Mouse (Mus musculus): Measurements from ENCODE around the gene Gm13691. TPM values are rescaled to one million over a fixed set of nuclear protein-coding genes. Genes with fewer than 3 reads are reported as not detected.
"Not testable (repeated sequence)": the region's sequence is repeated elsewhere in the genome, so short reads cannot be mapped to it uniquely, and the experiment has no call there.

Gm13691 gene
- total RNA-seq (2021) (1 to 10 TPM; 1.1 to 1.5 TPM), polyA plus RNA-seq (2012; rRNA removed) (not detected in 2 replicates)
- long read RNA-seq, result 0 reads

DNA sequence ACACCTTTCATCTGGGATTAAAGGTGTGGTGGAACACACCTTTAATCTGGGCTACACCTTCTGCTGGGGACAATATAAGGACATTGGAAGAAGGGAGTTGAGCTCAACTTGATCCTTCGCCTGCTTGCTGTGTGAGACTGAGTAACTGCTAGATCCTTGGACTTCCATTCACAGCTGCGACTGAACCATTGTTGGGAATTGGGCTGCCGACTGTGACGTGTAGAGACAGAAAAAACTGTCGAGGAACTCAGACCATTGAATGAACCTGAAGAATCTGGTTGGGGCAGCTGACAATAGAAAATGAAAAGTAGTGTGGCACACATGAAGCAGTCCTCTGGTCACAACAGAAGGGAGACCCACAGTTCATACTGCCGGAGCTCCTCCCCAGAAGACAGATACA, at the start of gene Gm13691:
Gene Gm13691, plus strand, starts transcription at position 301 of the 400 bp plus-strand sequence.
- not testable (repeated sequence) for DNase-seq

DNA sequence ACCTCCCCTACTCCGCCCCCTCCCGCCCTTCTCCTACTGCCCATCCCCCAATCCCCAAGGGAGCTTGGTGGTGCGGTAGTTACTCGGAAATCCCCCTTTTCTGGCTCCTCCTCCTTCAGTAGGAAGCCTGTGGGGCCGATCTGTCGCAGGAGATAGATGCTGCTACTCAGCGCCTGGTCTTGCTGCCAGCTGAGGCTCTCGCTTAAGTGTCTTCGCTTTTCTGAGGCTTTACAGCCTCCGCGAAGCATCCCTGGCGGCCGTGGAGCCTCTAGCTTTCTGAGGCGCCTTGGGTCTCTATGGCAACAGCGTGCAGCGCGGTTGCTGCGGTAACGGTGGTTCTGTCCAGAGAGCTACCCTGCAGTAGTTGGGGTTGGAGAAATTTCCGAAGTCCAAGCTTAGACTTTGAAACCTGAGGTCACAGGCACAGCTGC, 49.4 kb upstream of the Gm13691 start, which contains the start of gene Zswim2:
Gene Zswim2, minus strand, starts transcription at position 298 of the 431 bp plus-strand sequence.
- DNase-seq, result peak; percentile 8

DNA sequence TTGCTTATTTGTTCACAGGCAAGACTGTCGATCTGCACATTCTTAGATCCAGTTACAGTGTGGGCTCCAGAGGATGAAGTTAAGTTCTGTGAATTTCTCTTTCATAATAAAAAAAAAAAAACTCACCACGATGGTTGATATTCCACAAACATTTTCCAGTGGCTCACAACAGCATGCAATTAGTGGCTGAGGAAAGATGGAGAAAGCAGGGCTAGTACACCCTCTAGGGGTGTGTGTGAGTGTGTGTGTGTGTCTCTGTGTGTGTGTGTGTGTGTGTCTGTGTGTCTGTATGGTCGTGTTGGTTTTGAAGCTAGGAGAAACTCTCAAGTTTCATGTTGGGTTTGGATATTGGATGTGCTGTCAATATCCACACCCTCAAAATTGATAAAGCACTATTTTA, 49.0 kb upstream of the Gm13691 start:
- DNase-seq, result no peak

DNA sequence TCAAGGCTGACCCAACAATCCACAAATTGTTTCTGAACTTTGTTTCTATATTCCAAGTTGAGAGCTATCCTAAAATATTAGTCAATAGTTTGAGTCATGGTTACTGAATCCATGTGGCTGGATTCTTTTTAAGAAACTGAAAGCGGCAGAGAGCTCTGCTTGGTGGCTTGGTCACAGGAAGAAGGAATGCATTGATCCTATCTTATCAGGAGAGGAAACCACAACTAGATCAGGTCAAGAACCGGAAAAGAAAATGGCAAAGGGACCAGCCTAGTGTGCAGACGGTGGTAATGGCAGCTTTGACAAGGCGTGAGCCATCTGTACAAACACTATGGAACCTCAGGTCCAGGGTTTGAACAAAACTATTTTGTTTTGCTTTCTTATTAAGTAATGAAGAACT, 48.6 kb upstream of the Gm13691 start:
- no peak for DNase-seq

DNA sequence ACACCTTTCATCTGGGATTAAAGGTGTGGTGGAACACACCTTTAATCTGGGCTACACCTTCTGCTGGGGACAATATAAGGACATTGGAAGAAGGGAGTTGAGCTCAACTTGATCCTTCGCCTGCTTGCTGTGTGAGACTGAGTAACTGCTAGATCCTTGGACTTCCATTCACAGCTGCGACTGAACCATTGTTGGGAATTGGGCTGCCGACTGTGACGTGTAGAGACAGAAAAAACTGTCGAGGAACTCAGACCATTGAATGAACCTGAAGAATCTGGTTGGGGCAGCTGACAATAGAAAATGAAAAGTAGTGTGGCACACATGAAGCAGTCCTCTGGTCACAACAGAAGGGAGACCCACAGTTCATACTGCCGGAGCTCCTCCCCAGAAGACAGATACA, 35.0 kb upstream of the Gm13691 start, which contains the start of gene Gm13698:
Gene Gm13698, plus strand, starts transcription at position 301 of the 400 bp plus-strand sequence.
- not testable (repeated sequence) for DNase-seq

DNA sequence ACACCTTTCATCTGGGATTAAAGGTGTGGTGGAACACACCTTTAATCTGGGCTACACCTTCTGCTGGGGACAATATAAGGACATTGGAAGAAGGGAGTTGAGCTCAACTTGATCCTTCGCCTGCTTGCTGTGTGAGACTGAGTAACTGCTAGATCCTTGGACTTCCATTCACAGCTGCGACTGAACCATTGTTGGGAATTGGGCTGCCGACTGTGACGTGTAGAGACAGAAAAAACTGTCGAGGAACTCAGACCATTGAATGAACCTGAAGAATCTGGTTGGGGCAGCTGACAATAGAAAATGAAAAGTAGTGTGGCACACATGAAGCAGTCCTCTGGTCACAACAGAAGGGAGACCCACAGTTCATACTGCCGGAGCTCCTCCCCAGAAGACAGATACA, 29.1 kb upstream of the Gm13691 start, which contains the start of gene Gm13693:
Gene Gm13693, plus strand, starts transcription at position 301 of the 400 bp plus-strand sequence.
- not testable (repeated sequence) for DNase-seq

DNA sequence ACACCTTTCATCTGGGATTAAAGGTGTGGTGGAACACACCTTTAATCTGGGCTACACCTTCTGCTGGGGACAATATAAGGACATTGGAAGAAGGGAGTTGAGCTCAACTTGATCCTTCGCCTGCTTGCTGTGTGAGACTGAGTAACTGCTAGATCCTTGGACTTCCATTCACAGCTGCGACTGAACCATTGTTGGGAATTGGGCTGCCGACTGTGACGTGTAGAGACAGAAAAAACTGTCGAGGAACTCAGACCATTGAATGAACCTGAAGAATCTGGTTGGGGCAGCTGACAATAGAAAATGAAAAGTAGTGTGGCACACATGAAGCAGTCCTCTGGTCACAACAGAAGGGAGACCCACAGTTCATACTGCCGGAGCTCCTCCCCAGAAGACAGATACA, 23.3 kb upstream of the Gm13691 start, which contains the start of gene Gm13695:
Gene Gm13695, plus strand, starts transcription at position 301 of the 400 bp plus-strand sequence.
- DNase-seq, result not testable (repeated sequence)

DNA sequence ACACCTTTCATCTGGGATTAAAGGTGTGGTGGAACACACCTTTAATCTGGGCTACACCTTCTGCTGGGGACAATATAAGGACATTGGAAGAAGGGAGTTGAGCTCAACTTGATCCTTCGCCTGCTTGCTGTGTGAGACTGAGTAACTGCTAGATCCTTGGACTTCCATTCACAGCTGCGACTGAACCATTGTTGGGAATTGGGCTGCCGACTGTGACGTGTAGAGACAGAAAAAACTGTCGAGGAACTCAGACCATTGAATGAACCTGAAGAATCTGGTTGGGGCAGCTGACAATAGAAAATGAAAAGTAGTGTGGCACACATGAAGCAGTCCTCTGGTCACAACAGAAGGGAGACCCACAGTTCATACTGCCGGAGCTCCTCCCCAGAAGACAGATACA, 17.5 kb upstream of the Gm13691 start, which contains the start of gene Gm13696:
Gene Gm13696, plus strand, starts transcription at position 301 of the 400 bp plus-strand sequence.
- DNase-seq, result not testable (repeated sequence)

DNA sequence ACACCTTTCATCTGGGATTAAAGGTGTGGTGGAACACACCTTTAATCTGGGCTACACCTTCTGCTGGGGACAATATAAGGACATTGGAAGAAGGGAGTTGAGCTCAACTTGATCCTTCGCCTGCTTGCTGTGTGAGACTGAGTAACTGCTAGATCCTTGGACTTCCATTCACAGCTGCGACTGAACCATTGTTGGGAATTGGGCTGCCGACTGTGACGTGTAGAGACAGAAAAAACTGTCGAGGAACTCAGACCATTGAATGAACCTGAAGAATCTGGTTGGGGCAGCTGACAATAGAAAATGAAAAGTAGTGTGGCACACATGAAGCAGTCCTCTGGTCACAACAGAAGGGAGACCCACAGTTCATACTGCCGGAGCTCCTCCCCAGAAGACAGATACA, 11.7 kb upstream of the Gm13691 start, which contains the start of gene Gm13694:
Gene Gm13694, plus strand, starts transcription at position 301 of the 400 bp plus-strand sequence.
- not testable (repeated sequence) for DNase-seq

DNA sequence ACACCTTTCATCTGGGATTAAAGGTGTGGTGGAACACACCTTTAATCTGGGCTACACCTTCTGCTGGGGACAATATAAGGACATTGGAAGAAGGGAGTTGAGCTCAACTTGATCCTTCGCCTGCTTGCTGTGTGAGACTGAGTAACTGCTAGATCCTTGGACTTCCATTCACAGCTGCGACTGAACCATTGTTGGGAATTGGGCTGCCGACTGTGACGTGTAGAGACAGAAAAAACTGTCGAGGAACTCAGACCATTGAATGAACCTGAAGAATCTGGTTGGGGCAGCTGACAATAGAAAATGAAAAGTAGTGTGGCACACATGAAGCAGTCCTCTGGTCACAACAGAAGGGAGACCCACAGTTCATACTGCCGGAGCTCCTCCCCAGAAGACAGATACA, 5.9 kb upstream of the Gm13691 start, which contains the start of gene Gm13697:
Gene Gm13697, plus strand, starts transcription at position 301 of the 400 bp plus-strand sequence.
- not testable (repeated sequence) for DNase-seq

DNA sequence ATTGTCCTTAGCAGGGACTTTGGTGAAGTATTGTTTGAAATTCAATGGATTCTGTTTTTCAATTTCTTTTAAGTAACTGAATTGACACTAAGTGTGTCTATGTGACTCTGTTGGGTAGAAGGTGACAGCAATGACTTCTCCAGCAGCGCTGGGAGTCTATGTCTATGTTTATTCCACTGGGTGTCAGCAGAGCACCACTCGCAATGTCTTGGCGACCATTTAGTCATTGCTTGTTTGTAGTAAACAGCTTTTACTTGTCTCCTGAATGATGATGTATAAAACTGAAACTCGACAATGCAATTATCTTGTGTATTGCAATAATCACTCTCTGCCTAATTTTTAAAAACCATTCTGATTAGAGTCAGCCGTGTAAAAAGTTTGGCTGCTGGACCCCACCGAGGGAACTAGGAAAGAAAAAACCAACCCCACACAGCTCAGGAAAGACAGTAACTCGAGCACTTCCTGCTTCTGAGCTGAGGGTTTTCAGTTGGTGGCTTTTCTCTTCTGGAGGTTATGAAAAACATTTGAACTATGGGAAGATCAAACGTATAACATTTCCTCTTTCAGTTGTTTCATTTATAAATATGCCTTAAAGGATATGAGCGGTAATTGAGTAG, 3.4 kb downstream of the Gm13691 start:
- DNase-seq, result not testable (repeated sequence)

DNA sequence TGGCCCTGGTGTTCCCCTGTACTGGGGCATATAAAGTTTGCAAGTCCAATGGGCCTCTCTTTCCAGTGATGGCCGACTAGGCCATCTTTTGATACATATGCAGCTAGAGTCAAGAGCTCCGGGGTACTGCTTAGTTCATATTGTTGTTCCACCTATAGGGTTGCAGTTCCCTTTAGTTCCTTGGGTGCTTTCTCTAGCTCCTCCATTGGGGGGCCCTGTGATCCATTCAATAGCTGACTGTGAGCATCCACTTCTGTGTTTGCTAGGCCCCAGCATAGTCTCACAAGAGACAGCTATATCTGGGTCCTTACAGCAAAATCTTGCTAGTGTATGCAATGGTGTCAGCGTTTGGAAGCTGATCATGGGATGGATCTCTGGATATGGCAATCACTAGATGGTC, 4.2 kb downstream of the Gm13691 start:
- DNase-seq, result not testable (repeated sequence)

DNA sequence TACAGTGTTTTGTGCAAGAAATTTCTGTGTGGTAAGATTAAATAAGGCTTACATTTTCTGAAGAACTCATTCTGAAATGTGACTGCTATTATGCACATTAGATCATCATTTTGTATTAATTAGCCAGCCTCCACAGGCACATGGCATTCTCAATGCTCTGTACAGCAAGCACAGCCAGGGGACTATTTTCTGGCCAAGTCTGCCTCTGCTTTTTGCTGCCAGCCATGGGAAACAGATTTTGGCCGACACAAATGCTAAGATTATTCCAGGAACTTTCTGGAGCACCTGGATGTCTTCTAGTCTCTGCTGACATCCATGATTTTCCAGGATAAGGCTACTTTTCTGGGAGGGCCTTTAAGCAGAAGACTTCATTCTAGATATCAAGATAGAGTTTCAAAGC, 18.6 kb downstream of the Gm13691 start:
- DNase-seq, result no peak

DNA sequence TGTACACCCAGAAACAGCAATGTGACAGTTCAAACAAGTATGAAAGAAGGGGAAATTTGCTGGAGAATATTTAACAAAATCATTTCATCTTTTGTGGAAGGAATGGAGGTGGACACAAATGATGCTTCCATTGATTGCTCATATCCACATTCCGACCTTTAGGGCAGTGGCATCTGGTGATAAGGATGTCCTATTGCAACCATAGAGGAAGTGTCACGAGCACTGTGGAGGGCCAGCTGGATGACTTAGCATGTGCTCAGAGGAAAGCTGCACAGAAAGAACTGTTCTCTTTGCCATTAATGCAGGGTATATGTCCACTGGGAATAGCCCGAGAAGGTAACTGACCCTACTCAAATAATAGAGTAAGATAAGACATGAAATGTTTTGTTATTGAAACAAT, 19.5 kb downstream of the Gm13691 start:
- no peak for DNase-seq

DNA sequence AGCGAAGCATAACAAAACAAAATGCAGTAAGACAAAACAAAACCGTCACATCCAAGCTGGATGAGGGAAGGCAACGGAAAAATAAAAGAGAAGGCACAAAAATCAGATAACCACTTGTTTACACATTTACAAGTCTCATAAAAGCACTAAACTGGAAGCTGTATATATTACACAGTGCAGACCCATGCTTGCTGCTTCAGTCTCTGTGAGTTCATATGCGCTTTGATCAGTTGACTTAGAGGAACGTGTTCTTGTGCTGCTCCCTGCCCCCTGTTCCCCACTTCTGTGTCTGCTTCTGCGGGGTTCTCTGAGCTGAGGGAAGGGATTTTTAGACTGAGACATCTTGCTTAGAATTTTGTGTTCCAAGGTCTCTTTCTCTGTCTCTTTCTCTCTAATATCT, 24.2 kb downstream of the Gm13691 start:
- no peak for DNase-seq

DNA sequence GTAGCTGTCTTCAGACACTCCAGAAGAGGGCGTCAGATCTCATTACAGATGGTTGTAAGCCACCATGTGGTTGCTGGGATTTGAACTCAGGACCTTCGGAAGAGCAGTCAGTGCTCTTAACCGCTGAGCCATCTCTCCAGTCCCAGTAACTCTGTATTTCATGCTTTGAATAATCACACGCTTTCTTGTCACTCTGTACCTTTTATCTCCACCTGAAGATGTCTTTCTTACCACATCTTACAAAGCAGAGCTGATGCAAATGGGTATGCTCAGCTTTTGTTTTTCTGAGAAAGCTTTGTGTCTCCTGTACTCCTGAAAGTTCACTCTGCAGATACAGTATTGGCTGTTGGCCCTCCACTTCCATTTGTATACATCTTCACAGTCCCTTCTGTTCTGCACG, 25.9 kb downstream of the Gm13691 start:
- not testable (repeated sequence) for DNase-seq

DNA sequence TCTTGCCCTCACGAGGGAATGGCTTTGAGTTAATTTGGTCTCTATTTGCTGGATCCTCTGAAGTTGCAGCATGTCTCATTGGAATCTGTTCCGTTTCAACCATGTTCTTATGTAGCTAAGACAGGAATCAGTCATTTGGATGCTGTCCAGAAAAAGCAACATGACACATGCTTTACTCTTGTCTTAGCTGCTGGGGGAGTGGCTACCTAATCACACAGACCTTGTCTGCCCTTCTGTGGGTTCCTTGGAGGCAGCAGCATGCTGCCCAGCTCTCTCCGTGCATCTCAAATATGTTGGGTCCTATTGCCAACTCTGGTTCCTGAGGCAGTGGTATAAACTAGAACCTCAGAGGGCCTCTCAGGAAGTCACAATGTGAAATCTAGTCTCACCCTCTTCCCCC, 28.0 kb downstream of the Gm13691 start:
- no peak for DNase-seq

DNA sequence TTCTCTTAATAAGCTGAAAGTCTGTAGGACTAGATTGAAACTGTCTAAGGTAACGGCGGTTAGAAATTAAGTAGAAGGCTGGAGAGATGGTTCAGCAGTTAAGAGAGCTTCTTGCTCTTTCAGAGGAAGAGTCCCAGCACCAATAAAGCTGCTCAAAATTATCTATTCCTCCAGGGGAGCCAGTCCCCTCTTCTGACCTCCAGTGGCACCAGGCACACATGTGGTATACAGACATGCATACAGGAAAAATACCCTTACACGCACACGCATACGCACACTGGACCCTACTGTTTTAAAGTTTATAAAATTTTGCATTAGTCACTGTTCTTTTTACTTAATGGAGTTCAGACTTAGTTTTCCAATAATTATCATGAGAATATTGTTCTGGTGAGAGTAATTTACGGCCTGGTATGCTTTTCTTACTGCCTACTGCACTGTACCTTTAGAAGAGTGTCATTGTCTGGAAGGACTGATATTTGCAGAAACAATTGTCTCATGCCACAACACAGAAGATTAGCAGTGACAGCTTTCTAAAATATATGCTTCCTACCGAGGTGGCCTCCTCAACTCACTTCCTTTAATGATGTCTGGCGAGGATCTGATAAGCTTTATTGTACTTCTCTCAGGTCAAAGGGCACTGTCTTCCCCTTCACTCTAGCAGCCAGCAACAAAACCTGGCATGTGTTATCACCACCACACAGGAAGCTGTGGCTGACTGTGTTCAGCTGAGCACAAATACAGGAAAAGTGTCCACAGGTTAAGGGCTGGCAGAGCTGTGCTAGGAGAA, 29.4 kb downstream of the Gm13691 start:
- DNase-seq, result peak; percentile 43

DNA sequence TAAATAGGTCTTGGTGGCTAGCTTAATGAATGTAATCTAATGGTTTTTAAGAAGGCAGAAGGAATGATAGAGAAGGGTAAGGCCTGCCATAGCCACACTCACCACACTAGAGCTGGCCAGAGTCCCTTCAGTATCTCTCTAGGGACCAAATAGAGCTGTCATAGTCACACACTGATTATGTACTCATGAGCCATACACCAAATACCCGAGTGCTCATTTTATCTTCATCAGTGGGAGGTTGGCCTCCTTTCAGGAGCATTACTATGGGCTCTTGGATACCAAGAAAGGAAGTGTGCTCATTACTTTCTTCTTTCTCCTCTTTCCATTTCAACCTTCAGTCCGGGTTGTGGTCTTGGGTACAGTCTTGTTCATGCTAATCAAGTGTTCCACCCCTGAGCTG, 31.6 kb downstream of the Gm13691 start:
- no peak for DNase-seq

DNA sequence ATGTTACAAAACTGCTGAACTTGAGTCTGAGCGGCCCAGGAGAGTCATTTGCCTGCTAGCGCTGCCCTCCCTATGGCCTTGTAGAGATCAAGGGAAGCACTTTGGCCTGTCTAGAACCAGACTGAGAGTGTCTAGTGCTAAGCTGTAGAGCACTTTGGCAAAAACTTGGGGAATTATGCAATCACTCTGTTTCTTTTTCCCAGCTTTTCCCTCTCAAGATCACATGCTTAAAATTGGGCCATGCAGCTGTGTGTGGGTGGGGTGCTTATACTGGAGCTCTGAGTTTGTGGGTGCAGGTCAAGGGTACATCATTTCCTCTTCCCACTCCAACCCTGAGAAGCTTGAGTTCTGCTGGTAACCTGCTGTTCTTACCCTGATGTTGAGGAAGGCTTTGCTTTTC, 32.6 kb downstream of the Gm13691 start:
- peak; percentile 9 for DNase-seq

DNA sequence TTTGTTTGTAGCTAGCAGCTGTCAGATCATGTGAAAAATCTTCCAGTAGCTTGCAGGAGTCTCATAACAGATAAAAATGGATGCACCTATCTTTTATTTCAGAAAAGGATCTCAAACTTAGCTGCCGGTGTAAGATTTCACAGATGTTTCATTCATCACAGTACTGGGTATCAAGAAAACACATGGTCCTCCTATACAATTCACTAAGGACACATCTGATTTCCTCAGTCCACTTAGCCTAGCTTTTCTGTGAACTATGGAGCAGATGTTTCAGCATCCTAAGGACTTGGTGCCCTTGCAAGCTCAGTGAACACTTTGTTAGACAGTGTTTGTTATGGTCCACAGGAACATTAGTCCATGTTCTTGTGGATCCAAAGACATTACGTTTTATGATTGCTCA, 33.0 kb downstream of the Gm13691 start:
- DNase-seq, result no peak

DNA sequence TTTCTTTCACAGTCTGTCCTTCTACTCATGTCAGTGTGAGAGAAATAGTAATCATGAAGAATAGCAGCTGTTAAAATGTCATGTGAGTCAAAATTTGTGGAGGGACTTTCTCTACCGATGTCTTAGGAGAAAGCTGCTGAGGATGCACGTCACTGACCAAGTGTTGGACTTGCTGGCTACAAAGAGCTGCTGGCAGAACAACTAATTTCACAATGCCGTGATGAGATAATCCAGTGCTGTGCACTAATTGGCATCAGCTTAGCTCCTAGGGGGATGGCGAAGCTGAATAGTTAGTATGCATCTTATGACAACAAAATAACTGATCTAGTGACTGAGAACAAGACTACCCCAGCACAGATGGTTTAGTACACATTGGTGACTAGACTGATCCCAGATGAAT, 34.9 kb downstream of the Gm13691 start:
- DNase-seq, result no peak

DNA sequence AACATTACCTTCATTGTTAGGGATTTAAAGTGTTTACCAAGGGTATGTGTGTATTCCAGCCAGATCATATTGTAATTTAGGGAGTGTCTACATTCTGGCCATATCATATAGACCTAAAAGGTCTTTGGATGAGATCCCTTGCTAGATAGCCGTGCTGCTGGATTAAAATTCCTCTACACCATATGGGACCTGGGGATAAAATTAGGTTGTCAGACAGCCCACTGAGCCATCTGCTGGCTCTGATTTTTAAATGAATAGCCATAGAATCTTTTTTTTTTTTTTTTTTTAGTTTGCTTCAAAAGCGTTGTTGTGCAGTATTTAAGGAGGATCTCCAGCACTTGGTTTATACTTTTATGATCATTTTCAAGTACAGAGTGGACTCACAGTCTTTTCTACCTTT, 42.2 kb downstream of the Gm13691 start:
- no peak for DNase-seq

Measured in adrenal gland, adult 2 months (tissue).